ENCODE assay signal across 8 mouse cellular contexts in the genomic region with DNA sequence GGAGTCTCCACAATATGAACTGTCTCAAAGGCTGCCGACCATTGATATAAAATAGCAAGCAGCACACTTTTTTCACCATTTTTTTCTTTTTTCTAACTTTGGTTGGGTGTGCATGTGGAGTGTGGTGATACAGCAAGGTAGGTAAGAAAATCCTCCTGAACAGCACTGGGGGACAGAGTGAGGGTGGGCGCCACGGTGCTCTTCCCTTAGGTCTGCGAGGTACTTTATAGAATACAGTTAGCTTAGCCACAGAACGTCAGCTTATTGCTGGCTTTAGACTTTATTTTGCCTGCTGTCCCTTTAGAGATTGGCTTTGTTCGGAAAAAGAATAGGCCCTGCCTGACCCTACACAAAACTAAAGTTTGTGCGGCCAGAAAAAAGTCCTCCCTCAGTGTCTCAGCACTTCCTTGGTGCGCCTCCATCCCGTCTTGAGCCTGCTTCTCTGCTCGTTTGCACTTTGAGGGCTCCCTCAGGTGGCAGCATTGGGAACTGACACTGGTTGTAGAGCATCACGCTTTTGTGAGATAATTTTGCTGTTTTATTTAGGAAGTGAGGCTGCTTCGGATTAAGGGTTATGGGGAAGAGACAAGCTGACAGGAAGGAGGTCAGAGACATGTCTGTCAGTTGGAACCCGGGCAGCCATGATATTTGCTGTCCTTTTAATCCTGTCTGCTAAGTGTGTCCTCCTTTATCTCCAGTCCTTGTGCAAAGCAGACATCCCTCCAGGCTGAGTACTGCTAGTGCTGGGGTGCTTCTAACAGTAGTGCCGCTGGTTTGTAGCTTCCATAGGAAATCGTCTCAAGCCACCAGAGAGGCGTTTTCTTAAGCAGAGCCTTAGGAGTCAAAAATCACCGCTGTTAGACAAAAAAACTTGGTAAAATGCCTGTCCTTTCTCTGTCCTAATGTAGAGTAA. TPM values are rescaled to one million over a fixed set of nuclear protein-coding genes. Genes with fewer than 3 reads are reported as not detected.
DNase-seq lines count a peak whose midpoint lies in the region; ATAC-seq and TF ChIP-seq lines count a peak whose summit lies in the region.

No protein-coding gene starts in this region.

- H3K9ac ChIP-seq in liver, postnatal 0 days (replicated peaks): no peak overlapping the region

- no peak overlapping the region for H3K27ac ChIP-seq in liver, postnatal 0 days (ENCODE audit: low read depth)

- TF ChIP-seq EP300 in liver, postnatal 0 days (IDR thresholded peaks at IDR 0.05; ENCODE audit: low read depth): no peak

- DNase-seq in CD4-positive helper T cell, adult 2 months (ENCODE audit: low read depth, low spot score): peak; percentile 61
- peak; percentile 90 for DNase-seq in adrenal gland, postnatal 14 days
- DNase-seq in embryo, embryonic 9.5 days (ENCODE audit: extremely low spot score): peak; percentile 78
- DNase-seq in kidney, postnatal 25 days: peak; percentile 81 to 91
- peak; percentile 86 for DNase-seq in liver, postnatal 0 days
- peak; percentile 54 to 63 for DNase-seq in thymus, adult 18-20 months

- peak; percentile 91 for ATAC-seq in granulocyte monocyte progenitor cell, adult 5-6 weeks (replicated peaks; ENCODE audit: poor library complexity, severe bottlenecking)
- peak; percentile 36; the same call in 1 of the 2 replicates for ATAC-seq in liver, postnatal 0 days
- peak; percentile 96 for ATAC-seq in neutrophil, adult 5-6 weeks (ENCODE audit: extremely low read depth, insufficient number of reproducible peaks, low FRiP score, poor library complexity, severe bottlenecking)

- H3K9me3 ChIP-seq in liver, postnatal 0 days (ENCODE audit: low read length): no peaks in the 10 kb centered on the region

- H3K4me3 ChIP-seq in liver, postnatal 0 days (ENCODE audit: low read depth, low read length): no peak overlapping the region

- H3K4me2 ChIP-seq in liver, postnatal 0 days (ENCODE audit: low read depth, low read length): no peak overlapping the region

- H3K27me3 ChIP-seq in liver, postnatal 0 days (ENCODE audit: insufficient read depth, low read length): no peaks in the 10 kb centered on the region

- no peaks in the 10 kb centered on the region for H3K4me1 ChIP-seq in liver, postnatal 0 days (ENCODE audit: insufficient read depth)

- H3K36me3 ChIP-seq in liver, postnatal 0 days (replicated peaks; ENCODE audit: insufficient read depth, low read length): 0 out of 2 replicates have a peak, but pooled peaks cover 2% of the 10 kb centered on the region

- TF ChIP-seq CTCF in liver, postnatal 0 days (IDR thresholded peaks at IDR 0.05; ENCODE audit: low read depth): peak; percentile 98

- WGBS in liver, postnatal 0 days (ENCODE audit: insufficient replicate concordance): 42% methylated on average over 17 of the region's 17 CpGs

RNA-seq across cellular contexts. Expression of gene Rtn4ip1, which starts 17.3 kb away (rescaled TPM):
- total RNA-seq in adrenal gland, postnatal 14 days (2021): 27.2 and 31.6 TPM in 2 replicates
- total RNA-seq in granulocyte monocyte progenitor cell, adult 5-6 weeks (2014; fragmentation: Nextera tagmentation): 13.7 and 26.7 TPM in 2 replicates
- 12.8 and 13.1 TPM in 2 replicates for total RNA-seq in granulocyte monocyte progenitor cell, adult 5-6 weeks (2017)
- polyA plus RNA-seq in liver, postnatal 0 days (2015; fragmentation: Nextera tagmentation; extraction: Ambion mirVana): 7.6 and 9.6 TPM in 2 replicates
- total RNA-seq in neutrophil, adult 5-6 weeks (2017): 33.8 and 36.8 TPM in 2 replicates

RNA-seq across cellular contexts. Expression of gene Qrsl1, which starts 17.4 kb away (rescaled TPM):
- 14.0 and 18.4 TPM in 2 replicates for total RNA-seq in adrenal gland, postnatal 14 days (2021)
- total RNA-seq in granulocyte monocyte progenitor cell, adult 5-6 weeks (2014; fragmentation: Nextera tagmentation): 20.7 and 32.6 TPM in 2 replicates
- 12.1 and 19.4 TPM in 2 replicates for total RNA-seq in granulocyte monocyte progenitor cell, adult 5-6 weeks (2017)
- polyA plus RNA-seq in liver, postnatal 0 days (2015; fragmentation: Nextera tagmentation; extraction: Ambion mirVana): 7.3 and 7.4 TPM in 2 replicates
- 19.8 and 25.0 TPM in 2 replicates for total RNA-seq in neutrophil, adult 5-6 weeks (2017)

Comparison
In these comparisons a context has a peak if more than half of its experiments do, and no peak if none do; other contexts are left out.
1. ATAC-seq: peak in every context shown above with its lines; median percentile 96 in neutrophil, adult 5-6 weeks; 91 in granulocyte monocyte progenitor cell, adult 5-6 weeks; 36 in liver, postnatal 0 days.